Mouse (Mus musculus) embryonic facial prominence, embryonic 10.5 days (tissue): Measurements from ENCODE around the gene Hcar1. TPM values are rescaled to one million over a fixed set of nuclear protein-coding genes. Genes with fewer than 3 reads are reported as not detected.

Source experiments
- polyA plus RNA-seq: library from polyadenylated mRNA; unstranded; fragments of >200 nt; fragmentation: Nextera tagmentation; extraction: Ambion mirVana; gene quantifications from 2 replicates; pipeline ENCODE4 v1.2.1, GENCODE M21; 2016

Hcar1 gene
- polyA plus RNA-seq, 1 experiment from 2014 or later = 0.09 TPM

Other genes starting within 250 kb of the Hcar1 start
- gene Clip1, start 195.4 kb downstream of the Hcar1 start, polyA plus RNA-seq = 52.9 and 54.0 TPM in 2 replicates
- gene Zcchc8, start 158.9 kb downstream of the Hcar1 start, polyA plus RNA-seq = 86.3 and 93.8 TPM in 2 replicates
- gene Rsrc2, start 130.6 kb downstream of the Hcar1 start, polyA plus RNA-seq = 142 and 144 TPM in 2 replicates
- gene Kntc1, start 130.3 kb downstream of the Hcar1 start, polyA plus RNA-seq = 45.3 and 46.4 TPM in 2 replicates
- not detected in 2 replicates for gene Hcar2, start 14.5 kb downstream of the Hcar1 start, polyA plus RNA-seq
- 180 and 184 TPM in 2 replicates for gene Denr, start 27.2 kb upstream of the Hcar1 start, polyA plus RNA-seq
- gene Gm43518, start 47.4 kb upstream of the Hcar1 start, polyA plus RNA-seq = 2.0 TPM in 2 replicates
- gene Ccdc62, start 50.7 kb upstream of the Hcar1 start, polyA plus RNA-seq = 5.0 and 5.9 TPM in 2 replicates
- gene Hip1r, start 93.6 kb upstream of the Hcar1 start, polyA plus RNA-seq = 8.5 and 10.7 TPM in 2 replicates
- 43.8 and 47.6 TPM in 2 replicates for gene Vps37b, start 152.2 kb upstream of the Hcar1 start, polyA plus RNA-seq
- gene Abcb9, start 215.8 kb upstream of the Hcar1 start, polyA plus RNA-seq = 0.34 and 0.76 TPM in 2 replicates
- 16.0 and 16.3 TPM in 2 replicates for gene Ogfod2, start 232.3 kb upstream of the Hcar1 start, polyA plus RNA-seq
- 134 and 137 TPM in 2 replicates for gene Arl6ip4, start 236.1 kb upstream of the Hcar1 start, polyA plus RNA-seq